Mouse (Mus musculus) megakaryocyte-erythroid progenitor cell, adult 5-6 weeks (primary cell): ENCODE data around the gene Cox4i2. TPM values are rescaled to one million over a fixed set of nuclear protein-coding genes. Genes with fewer than 3 reads are reported as not detected.

ENCODE experiments used
- ATAC-seq: replicated peaks from 2 replicates; pipeline ENCODE4 v1.8.0; 2016; ENCODE audit warnings: mild to moderate bottlenecking, inconsistent platforms; ENCODE audit not compliant: severe bottlenecking, poor library complexity, low FRiP score, low TSS enrichment
- total RNA-seq, 2 experiments: library from RNA; stranded (forward) in 1 of 2; stranded (reverse) in 1 of 2; fragments of 200-1000, 215-1000 nt in 1 of 2; fragments of >200 nt in 1 of 2; fragmentation: Nextera tagmentation in 1 of 2; gene quantifications; 2 replicates each; pipeline ENCODE4 v1.2.3; 2014 to 2017

The Cox4i2 gene
- total RNA-seq, 2 experiments from 2014 or later = not detected

DNA sequence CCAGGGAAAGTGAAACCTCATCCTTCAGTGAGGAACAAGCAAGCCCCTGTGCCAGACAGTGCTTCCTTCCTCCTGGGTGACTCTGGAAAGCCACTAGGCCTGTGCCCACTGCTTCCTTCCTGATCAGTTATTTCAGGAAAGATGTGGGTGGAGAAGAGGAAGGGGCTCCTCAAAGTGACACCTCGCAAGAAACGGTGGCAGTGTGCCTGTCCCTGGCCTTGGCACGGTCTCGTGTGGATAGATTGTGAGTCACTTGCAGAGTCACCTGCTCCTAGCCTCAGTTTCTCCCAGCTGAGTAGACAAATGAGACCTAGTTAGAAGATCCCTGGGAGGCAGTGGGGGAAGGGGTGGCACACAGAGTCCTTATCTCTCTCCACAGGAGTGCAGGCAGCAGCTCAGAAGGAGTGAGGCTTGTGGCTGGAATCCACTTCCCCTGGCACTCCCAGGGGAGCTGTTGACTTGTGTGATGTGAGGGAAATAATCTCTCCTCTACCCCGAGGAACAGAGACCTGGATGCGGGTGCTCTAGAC, 35.0 kb downstream of the Cox4i2 start:
- ATAC-seq = peak; percentile 88

DNA sequence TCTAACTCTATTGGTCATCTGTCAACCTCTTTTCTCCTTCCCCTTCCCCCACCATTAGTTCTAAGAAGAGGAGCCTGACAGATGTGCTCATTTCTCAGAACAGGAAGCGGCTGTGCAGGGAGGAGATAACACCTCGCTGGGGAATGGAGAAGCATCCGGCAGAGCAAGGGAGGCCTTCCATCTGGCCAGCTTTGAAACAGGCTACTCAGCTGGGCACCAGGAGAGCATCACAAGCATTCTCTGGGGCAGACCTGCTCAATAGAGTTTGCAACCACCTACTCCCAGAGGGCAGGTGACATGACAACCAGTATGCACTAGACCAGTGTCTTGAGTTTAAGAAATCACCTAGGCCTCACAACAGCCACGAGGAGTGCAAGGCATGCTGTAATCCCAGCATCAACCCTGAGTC, 35.6 kb downstream of the Cox4i2 start:
- peak; percentile 83 for ATAC-seq

DNA sequence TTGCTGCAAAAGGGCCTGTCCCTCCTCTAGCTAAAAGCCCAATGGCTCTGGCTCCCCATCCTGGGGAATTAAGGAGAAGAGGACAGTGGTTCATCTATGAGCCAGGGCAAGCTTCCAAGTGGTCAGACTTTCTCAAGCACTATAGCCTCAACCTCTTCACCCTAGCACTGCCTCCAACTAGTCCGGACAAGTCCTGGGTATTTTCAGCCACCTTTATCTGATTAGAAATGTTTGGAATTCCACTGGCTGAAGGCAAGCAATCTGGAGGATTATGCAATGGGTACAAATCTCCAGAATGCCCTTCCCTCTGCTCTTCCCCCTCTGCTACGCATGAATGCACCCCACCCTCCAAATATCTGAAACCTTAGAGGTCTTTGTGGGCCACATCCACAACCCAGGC, 38.5 kb downstream of the Cox4i2 start:
- ATAC-seq = no peak

DNA sequence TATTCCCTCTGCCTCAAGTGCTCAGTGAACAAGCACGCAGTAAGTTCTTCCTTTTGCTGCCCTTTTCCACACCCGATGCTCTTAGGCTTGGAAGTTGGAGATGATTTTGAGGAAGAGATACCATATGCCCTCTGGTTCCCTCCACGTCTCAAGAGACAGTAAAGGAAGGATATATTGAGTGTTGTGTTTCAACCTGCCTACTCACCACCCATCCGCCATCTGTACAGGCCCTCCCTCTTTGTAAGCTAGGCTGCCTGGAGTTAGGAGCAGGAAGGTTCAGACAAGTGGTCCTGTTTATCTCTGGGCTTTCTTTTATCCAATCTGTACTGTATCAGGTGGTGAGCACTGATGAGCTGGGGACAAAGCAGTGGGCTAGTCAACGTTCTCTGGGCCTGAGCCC, 39.4 kb downstream of the Cox4i2 start:
- no peak for ATAC-seq

DNA sequence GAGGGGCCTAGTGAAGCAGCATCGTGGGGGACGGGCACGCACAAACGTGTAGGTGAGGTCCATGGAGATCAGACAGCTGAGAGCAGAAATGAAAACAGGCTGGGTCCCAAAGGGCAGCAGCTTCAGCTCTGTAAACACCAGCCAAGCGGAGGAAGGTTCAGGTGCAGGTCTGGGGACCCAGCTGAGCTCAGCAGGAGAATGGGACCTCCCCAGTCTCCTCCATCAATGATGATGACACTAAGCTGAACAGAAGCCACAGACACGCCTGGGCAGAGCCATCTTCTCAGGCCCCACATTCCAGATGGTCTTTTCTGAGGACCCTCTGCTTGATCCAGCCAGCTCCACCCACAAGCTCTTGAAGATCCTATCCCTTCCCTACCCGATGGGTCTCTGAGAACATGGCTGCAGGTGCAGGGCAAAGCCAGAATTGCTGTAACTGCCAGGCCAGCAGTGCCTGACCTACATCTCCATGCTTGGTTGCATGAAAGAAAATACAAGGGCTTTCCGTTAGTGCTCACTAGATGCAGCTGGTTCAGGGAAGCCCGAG, 40.4 kb downstream of the Cox4i2 start:
- no peak for ATAC-seq

DNA sequence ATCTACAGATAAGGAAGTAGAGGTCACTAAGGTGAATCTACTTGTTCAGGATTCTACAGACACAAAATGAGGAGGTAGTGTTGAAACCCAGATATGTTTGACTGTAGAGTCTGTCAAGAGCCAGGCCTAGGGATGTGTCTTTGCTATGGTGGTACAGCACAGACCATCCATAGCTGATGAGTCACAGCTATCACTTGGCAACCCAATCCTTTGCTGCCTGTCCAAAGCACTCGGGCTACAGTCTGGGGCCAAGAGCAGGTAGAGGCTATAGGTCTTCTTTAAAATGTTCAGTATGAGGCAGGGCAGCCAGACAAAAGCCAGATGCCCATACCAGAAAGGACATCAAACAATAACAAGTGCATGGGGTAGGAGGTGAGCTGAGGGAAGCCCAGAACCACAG, 43.6 kb downstream of the Cox4i2 start:
- no peak for ATAC-seq

DNA sequence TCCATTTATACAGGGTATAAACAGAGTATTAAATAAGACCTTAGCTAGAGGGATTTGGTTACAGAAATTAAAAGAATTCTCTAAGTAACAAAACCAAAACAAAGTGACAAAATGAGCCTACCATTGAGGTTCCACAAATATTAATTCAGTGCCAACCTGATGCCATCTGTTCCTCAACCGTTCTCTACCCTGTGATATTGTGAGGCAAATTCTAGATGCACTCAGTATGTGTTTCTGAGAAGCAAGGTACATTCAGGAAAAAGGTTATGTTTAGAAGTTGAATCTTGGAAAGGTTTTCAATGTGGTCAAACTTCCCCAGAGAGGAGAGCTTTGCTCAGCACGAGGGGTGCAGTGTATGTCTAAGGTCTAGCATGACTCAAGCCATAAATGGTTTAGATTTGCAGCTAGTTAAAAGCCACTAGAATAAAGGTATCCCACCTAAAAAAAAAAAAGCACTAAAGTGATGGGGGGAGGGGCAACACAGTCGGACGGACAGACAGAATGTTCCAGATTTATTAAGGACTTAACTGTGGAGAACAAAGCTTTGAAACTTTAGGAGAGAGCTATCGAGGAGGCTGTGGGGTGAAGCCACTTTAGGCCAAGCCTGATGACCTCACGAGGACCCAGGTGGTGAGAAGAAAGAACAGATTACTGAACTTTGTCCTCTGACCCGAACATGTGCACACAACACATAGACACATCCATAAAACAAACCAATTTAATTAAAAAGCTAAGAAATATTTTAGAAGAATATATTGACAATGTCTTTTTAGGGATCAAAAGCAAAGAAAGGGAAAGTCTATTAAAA, 46.2 kb downstream of the Cox4i2 start:
- ATAC-seq = no peak

DNA sequence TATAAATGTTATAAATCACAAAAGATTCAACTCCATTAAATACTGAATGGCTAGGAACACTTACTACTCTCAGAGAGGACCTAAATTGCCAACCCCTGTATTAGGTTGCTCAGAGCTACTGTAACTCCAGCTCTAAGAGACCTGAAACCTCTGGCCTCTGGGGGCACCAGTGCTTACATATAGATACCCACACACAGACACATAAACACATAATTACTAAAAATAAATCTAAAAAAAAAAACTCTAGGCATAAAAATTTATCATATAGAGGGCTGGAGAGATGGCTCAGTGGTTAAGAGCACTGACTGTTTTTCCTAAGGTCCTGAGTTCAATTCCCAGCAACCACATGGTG, 46.8 kb downstream of the Cox4i2 start:
- 0 out of 2 replicates have a peak, but pooled peaks have one; percentile 65 for ATAC-seq

DNA sequence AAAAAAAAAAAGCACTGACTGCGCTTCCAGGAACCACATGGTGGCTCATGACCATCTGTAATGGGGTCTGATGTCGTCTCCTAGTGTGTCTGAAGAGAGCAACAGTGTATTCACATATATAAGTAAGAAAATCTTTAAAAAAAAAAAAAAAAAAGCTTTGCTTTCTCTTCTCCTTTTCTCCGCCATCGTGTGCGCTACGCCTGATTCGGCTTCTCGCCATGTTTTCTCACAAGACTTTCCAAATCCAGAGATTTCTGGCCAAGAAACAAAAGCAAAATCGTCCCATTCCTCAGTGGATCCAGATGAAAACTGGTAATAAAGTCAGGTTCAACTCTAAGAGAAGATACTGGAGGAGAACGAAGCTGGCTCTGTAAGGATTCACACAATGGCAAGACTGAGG, 48.3 kb downstream of the Cox4i2 start:
- ATAC-seq = no peak

DNA sequence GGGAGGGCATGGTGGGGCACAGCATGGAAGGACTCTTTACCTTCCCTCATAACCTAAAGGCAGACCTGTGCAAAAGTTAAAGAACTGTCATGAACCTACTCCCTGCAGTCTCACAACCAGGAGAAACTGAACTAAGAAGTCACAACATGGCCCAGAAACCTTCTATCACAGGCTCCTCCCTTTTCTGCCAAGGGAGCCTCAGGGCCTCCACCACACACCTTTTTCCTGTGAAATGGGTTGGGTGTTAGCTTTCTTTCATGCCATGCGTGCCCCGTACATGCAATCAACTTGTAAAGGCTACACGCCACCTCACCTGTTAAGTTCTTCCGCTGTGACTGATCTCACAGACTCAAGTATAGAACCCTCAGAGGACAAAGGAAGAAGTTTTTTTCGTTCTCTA, 49.1 kb downstream of the Cox4i2 start:
- no peak for ATAC-seq

DNA sequence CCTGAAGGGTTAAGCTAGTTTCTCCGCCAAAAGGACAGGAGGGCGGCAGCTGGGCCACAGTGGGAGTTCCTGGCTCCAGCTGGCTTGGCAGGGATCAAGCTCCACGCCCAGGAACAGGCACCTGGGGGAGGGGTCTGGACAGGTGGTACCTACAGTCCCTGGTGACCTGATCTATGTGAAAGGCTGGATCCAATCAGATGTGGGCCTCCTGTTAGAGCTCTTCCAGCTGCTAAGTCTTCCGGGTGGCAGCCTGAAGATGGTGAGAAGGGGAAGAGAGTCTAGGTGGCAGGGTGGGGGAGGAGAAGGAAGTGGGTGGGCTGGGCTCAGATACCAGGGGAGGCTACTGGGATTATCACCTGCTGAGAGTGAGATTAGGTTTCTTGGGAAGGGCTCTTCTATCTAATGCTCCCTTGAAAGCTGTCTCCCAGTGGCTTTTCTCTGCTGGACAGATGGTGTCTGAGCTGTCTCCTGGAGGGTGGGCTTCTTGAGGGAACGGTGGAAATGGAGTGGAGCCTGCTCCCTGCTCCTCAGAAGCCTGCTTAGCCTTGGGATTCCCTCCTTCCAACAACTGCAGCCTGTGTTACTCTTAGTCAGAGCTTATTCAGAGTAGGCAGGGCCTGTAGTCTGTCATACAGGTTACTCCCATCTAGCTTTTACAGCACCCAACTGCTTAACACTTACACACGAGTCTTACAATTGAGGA, 50.6 kb downstream of the Cox4i2 start:
- no peak for ATAC-seq

DNA sequence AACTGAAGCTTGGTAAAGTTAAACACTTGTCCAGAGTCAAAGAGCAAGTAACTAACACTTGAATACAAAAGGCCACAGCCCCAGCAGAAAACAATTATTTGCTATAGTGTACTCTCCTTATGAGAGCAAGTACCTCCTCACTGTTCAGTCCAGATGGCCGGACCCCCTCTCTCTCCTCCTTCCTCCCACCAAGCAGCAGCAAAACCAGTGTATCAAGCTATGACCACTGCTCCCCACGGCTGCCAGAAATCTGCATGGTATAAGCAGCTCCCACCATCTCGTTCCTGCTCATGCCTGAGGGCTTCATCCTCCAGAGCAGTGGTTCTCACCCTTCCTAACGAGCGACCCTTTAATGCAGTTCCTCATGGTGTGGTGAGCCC, 51.1 kb downstream of the Cox4i2 start:
- no peak for ATAC-seq

DNA sequence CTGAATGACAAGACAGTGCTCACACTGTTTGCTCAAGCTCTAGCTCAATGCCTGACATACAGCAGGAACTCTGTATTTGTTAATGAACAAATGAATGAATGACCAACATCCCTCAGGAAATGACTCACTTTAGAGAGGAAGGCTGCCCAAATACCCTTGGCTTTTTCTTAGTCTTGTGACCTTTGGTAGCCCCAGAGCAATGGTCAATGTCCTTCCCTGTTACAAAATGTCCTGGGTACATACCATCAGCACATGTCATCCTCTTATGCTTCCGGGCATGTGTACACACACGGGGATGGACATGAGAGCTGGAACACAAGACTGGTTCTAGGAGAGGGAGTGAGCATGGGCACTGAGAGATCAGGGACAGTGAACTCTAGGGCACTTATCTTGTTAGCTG, 52.1 kb downstream of the Cox4i2 start:
- ATAC-seq = no peak

DNA sequence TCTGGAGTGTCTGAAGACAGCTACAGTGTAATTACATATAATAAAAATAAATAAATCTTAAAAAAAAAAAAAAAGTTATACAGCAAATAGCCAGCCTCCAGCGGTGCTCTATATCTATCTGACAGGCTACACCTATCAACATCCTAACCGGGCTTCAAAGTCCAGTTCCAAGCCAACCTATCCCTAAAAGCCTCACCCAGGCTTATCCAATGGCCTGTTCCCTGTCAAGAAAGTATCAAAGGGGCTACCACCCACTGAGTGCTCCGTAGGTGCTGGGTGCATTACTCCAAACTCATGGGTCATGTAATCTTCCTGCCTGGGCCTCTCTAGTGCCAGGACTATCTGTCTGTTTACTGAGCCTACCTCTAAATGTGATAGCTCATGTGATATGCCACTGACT, 54.2 kb downstream of the Cox4i2 start:
- no peak for ATAC-seq

DNA sequence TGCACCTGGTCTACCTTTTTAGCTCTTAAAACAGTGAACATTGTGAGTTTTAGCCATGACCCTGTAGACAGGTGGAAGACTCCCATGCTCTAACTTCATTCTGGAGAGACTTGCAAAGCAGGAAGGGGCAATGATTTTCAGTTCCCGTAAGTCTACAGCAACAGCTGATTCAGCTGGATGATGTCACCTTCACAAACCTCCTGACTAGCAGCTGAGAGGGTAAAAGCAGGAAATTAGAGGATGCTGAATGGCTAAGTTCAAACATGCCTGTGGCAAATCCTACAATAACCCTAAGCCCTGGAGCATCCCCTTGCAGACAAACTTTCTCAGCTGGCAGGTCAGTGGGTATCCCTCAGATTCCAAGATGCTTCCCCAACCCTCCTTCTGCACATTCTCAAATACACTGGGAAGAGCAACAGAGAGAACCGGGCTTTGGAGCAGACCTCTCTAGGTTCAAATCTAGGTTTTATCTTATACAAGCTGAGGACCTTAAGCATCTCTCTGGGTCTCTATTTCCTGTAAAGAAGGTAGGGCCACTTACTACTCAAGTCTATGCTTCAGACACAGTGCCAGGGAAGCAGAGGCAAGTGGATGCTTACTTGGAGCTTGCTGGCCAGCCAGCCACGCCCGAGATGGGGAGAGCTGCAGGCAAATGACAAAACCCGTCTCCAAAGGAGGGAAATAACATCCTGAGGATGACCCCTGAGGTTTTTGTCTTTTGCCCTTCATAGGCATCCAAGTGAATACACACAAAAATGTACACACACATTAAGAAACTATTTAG, 56.4 kb downstream of the Cox4i2 start:
- no peak for ATAC-seq

DNA sequence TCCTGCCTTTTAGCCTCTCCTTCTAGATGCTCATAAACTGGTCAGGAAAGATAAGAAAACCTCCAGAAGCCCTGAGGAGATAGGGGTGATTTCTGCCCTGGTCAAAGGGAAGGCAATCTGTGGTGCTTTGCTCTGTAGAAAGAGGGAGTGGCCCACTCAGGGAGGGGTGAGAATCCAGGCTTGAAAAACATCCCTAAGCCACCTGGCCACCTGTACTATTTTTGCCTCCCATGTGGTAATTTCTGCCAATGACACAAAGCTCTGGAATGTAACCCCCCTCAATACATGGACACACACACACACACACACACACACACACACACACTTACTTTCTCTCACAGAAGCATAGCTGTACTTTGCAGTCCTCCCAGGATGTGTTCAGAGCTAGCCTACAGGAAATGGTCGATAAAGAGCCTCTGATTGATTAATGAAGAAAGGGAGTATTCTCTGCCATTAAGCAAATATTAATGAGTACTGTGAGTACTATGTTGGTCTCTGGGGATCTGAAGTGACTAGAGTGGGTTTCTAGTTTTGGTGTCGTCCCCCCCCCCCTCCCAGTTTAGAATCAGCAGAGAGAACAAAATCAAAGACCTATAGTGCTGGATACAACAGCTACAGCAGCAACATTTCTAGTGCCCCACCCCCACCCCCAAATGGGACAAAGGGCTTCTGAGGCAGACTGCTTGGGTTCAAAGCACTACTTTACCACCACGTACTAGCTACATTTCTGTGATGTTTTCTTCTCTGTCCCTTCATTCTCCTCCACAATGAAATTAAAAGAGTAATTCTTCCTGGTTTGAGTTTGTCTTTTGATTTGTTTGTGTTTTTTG, 57.6 kb downstream of the Cox4i2 start:
- peak; percentile 56 for ATAC-seq

DNA sequence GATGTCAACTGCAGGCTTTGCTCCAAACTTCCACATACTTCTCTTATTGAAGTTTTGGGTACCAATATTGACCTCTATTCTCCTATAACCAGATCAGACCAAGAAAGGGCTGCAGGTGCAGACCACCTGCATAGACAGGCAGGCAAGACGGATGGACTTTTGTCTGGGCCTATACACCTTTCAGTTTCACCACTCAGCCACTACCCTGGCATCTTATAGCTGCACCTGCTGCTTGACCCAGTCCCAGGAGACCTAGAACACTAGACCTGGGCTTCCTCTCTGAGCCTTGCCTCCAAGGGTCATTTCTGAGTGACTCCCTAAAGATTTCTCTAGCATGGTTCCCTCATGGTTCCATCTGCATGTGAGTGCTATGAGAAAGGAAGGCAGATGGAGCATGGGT, 59.3 kb downstream of the Cox4i2 start:
- no peak for ATAC-seq

DNA sequence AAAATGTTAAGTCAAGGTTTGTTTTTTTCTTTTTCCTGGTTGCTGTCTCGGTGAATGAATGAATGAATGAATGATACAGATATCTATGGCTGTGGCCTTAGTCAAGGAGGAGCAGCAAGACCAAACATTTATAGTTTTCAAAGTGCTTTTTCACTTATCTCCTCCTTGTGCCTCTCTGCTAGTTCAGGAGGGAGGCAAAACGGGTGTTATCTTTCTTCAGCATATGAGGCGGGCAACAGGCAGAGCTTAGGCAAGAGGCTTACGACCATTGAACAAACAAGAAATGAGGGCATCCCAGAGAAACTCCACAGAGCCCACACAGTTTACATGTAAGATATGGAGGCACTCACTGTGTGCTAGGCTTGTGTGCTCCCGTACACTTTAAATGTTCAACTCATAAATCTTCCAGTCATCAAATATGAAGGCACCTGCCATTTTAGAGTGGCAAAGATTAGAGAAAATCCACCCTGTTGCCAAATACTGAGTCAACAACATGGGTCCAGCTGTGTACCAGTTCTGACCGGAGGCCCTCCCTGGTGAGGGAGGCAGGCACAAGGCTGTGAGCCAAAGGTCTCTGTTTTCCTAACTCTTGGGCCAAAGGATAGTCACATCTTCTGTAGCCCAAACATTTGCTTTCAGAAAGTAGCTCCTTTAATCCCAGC, 60.4 kb downstream of the Cox4i2 start:
- peak; percentile 75 for ATAC-seq
